Mouse (Mus musculus) bone marrow macrophage, adult 2 months (primary cell): Measurements from ENCODE around the gene Rere.

Experiments
- CTCF ChIP-seq: IDR thresholded peaks from 2 replicates; pipeline ENCODE4 v1.5.1; 2012; ENCODE audit warnings: low read depth, mild to moderate bottlenecking, low read length, moderate library complexity
- POLR2A ChIP-seq: IDR thresholded peaks from 2 replicates; pipeline ENCODE4 v1.6.1; 2012; ENCODE audit warnings: mild to moderate bottlenecking, low read depth, low read length, borderline replicate concordance

DNA sequence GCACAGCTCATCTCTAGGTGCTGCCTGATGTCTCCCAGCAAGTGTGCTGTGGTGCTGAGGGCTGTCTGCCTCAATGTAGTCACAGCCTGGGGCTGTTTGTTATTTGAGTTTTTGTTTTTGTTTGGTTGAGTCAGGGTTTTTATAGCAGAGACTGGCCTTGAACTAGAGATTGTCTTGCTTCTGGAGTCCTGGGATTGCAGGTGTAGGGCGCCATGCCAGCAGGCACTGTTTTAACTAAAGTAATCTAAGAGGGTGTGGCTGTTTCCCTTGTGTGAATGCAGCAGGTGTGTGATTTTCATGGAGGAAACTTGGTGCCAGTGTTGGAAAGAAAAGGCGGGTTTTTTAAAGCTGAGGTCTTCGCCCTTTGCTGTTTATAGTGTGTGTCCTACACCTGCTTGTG lies 296.6 kb downstream of the Rere start:
- TF ChIP-seq CTCF = no peak
- TF ChIP-seq POLR2A = no peak
